Mouse (Mus musculus) CH12.LX (cell line): ENCODE data around the gene Man2a1. TPM values are rescaled to one million over a fixed set of nuclear protein-coding genes. Genes with fewer than 3 reads are reported as not detected.

Experiments
- DNase-seq: peaks from one replicate; pipeline ENCODE4 v3.0.0-alpha.2; 2013; ENCODE audit errors: extremely low read depth
- H3K27ac ChIP-seq: 2 replicates; pipeline ENCODE4 v1.5.1; 2012; ENCODE audit warnings: low read depth, mild to moderate bottlenecking, control low read depth, moderate library complexity; ENCODE audit not compliant: insufficient read depth
- H3K27me3 ChIP-seq: replicated peaks from 2 replicates; pipeline ENCODE3; 2012; ENCODE audit warnings: inconsistent platforms
- H3K36me3 ChIP-seq, 2 experiments: replicated peaks in 1 of 2; 2 replicates each; pipeline versions ENCODE3 to v1.6.1; 2012; ENCODE audit warnings: inconsistent platforms in 1 of 2, low read length in 1 of 2, mild to moderate bottlenecking in 1 of 2, mixed read lengths in 1 of 2, moderate library complexity in 1 of 2; ENCODE audit not compliant: control insufficient read depth in 1 of 2, insufficient read depth in 1 of 2
- H3K4me1 ChIP-seq, 2 experiments: 2 replicates each; pipeline ENCODE4 v1.6.1; 2012; ENCODE audit warnings: inconsistent platforms in 1 of 2, moderate library complexity in 1 of 2; ENCODE audit not compliant: insufficient read depth in 2 of 2, control insufficient read depth in 1 of 2
- H3K4me2 ChIP-seq: 2 replicates; pipeline ENCODE4 v1.6.1; 2012; ENCODE audit warnings: low read depth, mild to moderate bottlenecking, control low read depth; ENCODE audit not compliant: poor library complexity, insufficient read depth, severe bottlenecking
- H3K4me3 ChIP-seq, 3 experiments: fragments of 150-350 bp in 1 of 3; sonication (generic) in 1 of 3; replicated peaks in 1 of 3; 2 replicates each; pipeline versions ENCODE3 to v1.5.1; 2011 to 2012; ENCODE audit warnings: low read depth in 2 of 3, low read length in 2 of 3, mild to moderate bottlenecking in 2 of 3, moderate library complexity in 2 of 3, control low read depth in 1 of 3, improper control_type of control experiment in 1 of 3, inconsistent platforms in 1 of 3, mixed read lengths in 1 of 3; ENCODE audit not compliant: poor library complexity in 1 of 3
- H3K79me2 ChIP-seq: replicated peaks from 2 replicates; pipeline ENCODE4 v1.6.1; 2012; ENCODE audit warnings: mild to moderate bottlenecking, moderate library complexity; ENCODE audit not compliant: control insufficient read depth, poor library complexity, insufficient read depth, severe bottlenecking; ENCODE audit errors: extremely low read depth
- H3K9ac ChIP-seq: 2 replicates; pipeline ENCODE4 v1.6.1; 2012; ENCODE audit warnings: low read depth, mild to moderate bottlenecking, control low read depth, moderate library complexity; ENCODE audit not compliant: insufficient read depth
- H3K9me3 ChIP-seq: replicated peaks from 2 replicates; pipeline ENCODE3; 2012; ENCODE audit warnings: low read length, inconsistent platforms, mixed read lengths
- CHD1 ChIP-seq: IDR thresholded peaks from 2 replicates; pipeline ENCODE4 v1.6.1; 2012; ENCODE audit warnings: low read depth, low read length, improper control_type of control experiment, inconsistent platforms
- CHD2 ChIP-seq: IDR thresholded peaks from 2 replicates; pipeline ENCODE4 v1.6.1; 2011; ENCODE audit warnings: low read length, improper control_type of control experiment
- CTCF ChIP-seq, 2 experiments: IDR thresholded peaks in 1 of 2; conservative IDR thresholded peaks in 1 of 2; 2 replicates each; pipeline ENCODE4 v1.5.1; 2011 to 2012; ENCODE audit warnings: low read depth in 2 of 2, low read length in 2 of 2, improper control_type of control experiment in 1 of 2, inconsistent platforms in 1 of 2, mild to moderate bottlenecking in 1 of 2, moderate library complexity in 1 of 2
- GABPA ChIP-seq: IDR thresholded peaks from 2 replicates; pipeline ENCODE4 v1.6.1; 2012; ENCODE audit warnings: low read depth, low read length, improper control_type of control experiment, inconsistent platforms; ENCODE audit not compliant: insufficient replicate concordance
- IRF4 ChIP-seq: IDR thresholded peaks from 2 replicates; pipeline ENCODE4 v1.6.1; 2014; ENCODE audit warnings: low read depth, mild to moderate bottlenecking, inconsistent platforms, low read length, improper control_type of control experiment
- JUND ChIP-seq: conservative IDR thresholded peaks from 2 replicates; pipeline ENCODE4 v1.6.1; 2011; ENCODE audit warnings: low read depth, low read length, improper control_type of control experiment
- MEF2A ChIP-seq: IDR thresholded peaks from 2 replicates; pipeline ENCODE4 v1.6.1; 2014; ENCODE audit warnings: low read depth, mild to moderate bottlenecking, inconsistent platforms, low read length, improper control_type of control experiment, borderline replicate concordance
- NELFE ChIP-seq: IDR thresholded peaks from 2 replicates; pipeline ENCODE4 v1.6.1; 2011; ENCODE audit warnings: low read depth, low read length, improper control_type of control experiment
- NRF1 ChIP-seq: IDR thresholded peaks from 2 replicates; pipeline ENCODE4 v1.6.1; 2014; ENCODE audit warnings: low read depth, mild to moderate bottlenecking, inconsistent platforms, low read length, improper control_type of control experiment, moderate library complexity
- RAD21 ChIP-seq: IDR thresholded peaks from 2 replicates; pipeline ENCODE4 v1.6.1; 2011; ENCODE audit warnings: low read depth, mild to moderate bottlenecking, low read length, improper control_type of control experiment, moderate library complexity
- SMC3 ChIP-seq: IDR thresholded peaks from 2 replicates; pipeline ENCODE4 v1.6.1; 2011; ENCODE audit warnings: low read depth, low read length, improper control_type of control experiment
- TBP ChIP-seq: conservative IDR thresholded peaks from 2 replicates; pipeline ENCODE4 v1.6.1; 2011; ENCODE audit warnings: low read depth, low read length, improper control_type of control experiment
- TCF12 ChIP-seq: IDR thresholded peaks from 2 replicates; pipeline ENCODE4 v1.6.1; 2014; ENCODE audit warnings: low read depth, mild to moderate bottlenecking, inconsistent platforms, low read length, improper control_type of control experiment
- UBTF ChIP-seq: IDR thresholded peaks from 2 replicates; pipeline ENCODE4 v1.6.1; 2012; ENCODE audit warnings: low read depth, mild to moderate bottlenecking, inconsistent platforms, low read length, improper control_type of control experiment, moderate library complexity
- USF2 ChIP-seq: conservative IDR thresholded peaks from 2 replicates; pipeline ENCODE4 v1.6.1; 2011; ENCODE audit warnings: low read depth, low read length, improper control_type of control experiment
- ZKSCAN1 ChIP-seq: IDR thresholded peaks from 2 replicates; pipeline ENCODE4 v1.6.1; 2012; ENCODE audit warnings: low read depth, inconsistent platforms, low read length, improper control_type of control experiment, borderline replicate concordance
- dilution Hi-C: fragments of 300-500 bp; cut with MboI; formaldehyde crosslinking; loops from 2 replicates; pipeline ENCODE4 v1.14.3; 2020; ENCODE audit warnings: low sequenced_read_pairs; ENCODE audit not compliant: extremely low pct_unique_long_range_greater_than_20kb, extremely low pct_ligation_motif_present
- in situ Hi-C: fragments of 300-500 bp; cut with MboI; formaldehyde crosslinking; loops from 3 replicates; pipeline ENCODE4 v1.14.3; 2019; ENCODE audit warnings: low sequenced_read_pairs, low pct_ligation_motif_present, low pct_unique_long_range_greater_than_20kb, mixed read lengths
- polyA plus RNA-seq: library from polyadenylated mRNA; unstranded; fragments of >175 nt; gene quantifications from 2 replicates; pipeline ENCODE4 v1.2.1, GENCODE M21; 2012; ENCODE audit warnings: low read depth; ENCODE audit not compliant: insufficient read length
- total RNA-seq, 2 experiments: library from RNA; depleted of rRNA; stranded (reverse); fragments of 300-350 nt in 1 of 2; fragments of >200 nt in 1 of 2; gene quantifications; 2 replicates each; pipeline ENCODE4 v1.2.3; 2012 to 2014

Gene Man2a1
- total and polyA plus RNA-seq, 3 experiments, result 7.9 to 15.4 (median 11.9) TPM

DNA sequence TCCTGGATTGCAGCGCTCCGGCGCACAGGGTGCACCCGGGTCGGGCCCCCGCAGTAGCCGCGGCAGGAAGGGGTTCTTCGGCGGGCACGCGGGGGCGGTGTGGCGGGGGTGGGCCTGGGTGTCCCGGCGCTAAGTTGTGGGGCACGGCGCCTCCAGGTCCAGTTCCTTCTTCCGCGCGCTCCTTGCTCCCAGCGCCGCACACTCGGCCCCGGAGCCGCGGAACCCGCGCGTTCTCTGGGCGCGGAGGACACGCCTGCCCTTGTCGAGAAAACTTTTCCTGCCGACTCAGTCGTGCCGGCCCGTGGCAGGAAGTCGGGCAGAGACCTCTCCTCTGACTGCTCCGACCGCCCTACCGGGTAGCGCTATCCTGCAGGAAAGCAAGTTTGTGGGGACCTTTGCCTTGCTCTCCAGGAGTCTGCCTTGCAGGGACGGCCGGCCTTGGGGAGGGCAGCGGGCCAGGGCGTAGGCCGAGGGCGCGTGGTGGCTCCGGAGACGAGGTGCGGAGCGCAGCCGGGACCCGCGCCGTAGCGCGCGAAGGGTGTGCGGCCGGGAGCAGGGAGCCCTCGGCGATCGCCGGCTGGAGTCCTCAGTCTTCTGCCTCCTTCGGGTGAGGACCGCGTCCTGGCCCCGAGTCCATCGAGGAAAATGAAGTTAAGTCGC lies 685 bp downstream of the Man2a1 start:
- H3K4me3 ChIP-seq, result peak overlapping the region; percentile 72 to 83 (median 83)
- peak overlapping the region; percentile 8; the same call in 1 of the 2 replicates for H3K27ac ChIP-seq
- H3K36me3 ChIP-seq, result no peaks in the 10 kb centered on the region
- DNase-seq, result no peak
- dilution Hi-C loops, result no loop called here
- H3K79me2 ChIP-seq, result peaks cover 4% of the 10 kb centered on the region
- H3K9me3 ChIP-seq, result no peaks in the 10 kb centered on the region
- peak overlapping the region; percentile 66 for H3K9ac ChIP-seq
- peaks cover 3 to 37% of the 10 kb centered on the region in 2 experiments; a peak in 2 of 4 replicates for H3K4me1 ChIP-seq
- TF ChIP-seq TCF12 (peak; percentile 35; the same call in 1 of the 2 replicates), UBTF (peak; percentile 20; the same call in 1 of the 2 replicates), TBP (no peak)
- TF ChIP-seq, all 38 proteins: peak for 2
- Histone ChIP-seq H3K4me2 (peak overlapping the region; percentile 64), H3K27me3 (no peaks in the 10 kb centered on the region)
- in situ Hi-C loops, result loop anchor here (25.0 kb wide), 1 partner anchor 261 kb away; no protein-coding TSS in a partner anchor

DNA sequence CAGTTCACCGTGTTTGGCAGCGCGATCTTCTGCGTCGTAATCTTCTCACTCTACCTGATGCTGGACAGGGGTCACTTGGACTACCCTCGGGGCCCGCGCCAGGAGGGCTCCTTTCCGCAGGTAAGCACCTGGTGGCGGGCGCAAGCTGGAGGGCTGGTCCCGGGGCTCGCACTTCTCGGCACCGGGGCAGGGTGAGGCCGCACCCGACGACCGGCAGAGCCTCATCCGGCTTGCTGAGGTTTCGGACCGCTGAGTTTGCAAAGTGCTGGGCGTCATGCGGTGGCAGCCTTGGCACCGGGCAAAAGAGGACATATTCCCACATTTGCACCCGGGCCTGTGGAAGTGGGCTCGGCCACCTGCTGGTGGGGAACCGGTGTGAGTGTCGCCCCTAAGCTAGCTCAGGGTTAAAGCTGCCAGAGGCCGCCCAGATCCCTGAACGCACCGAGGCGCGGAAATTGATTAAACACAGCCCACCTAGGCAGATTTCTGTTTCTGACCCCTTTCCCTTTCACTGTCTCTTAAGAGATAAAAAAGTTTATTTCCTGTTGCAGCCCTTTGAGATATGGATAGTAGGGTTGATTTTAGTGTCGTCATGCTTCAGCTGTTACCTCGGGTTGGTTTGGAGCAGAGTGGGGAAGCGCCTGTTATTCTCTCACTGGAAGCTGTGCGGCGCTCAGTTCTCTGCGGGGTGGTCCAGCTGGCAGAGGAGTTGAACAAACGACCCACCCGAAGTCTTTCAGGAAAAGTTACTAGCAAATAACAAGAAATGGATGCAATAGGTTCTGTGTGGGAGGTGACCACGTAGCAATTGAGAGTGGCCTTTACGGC lies 1.4 kb downstream of the Man2a1 start:
- DNase-seq, result peak; percentile 57
- in situ Hi-C loops, result loop anchor here (25.0 kb wide), 1 partner anchor 260 kb away; no protein-coding TSS in a partner anchor
- dilution Hi-C loops, result no loop called here

More for the DNA sequence above, 1.4 kb downstream of the Man2a1 start:
- Histone ChIP-seq H3K4me1 (peaks cover 3 to 41% of the 10 kb centered on the region in 2 experiments; a peak in 2 of 4 replicates), H3K36me3 (peaks cover 0 to 2% of the 10 kb centered on the region in 2 experiments), H3K9me3 (no peaks in the 10 kb centered on the region), H3K79me2 (peaks cover 4% of the 10 kb centered on the region), H3K4me3 (peak overlapping the region; percentile 72 to 83 (median 83)), H3K9ac (peak overlapping the region; percentile 66), H3K4me2 (peak overlapping the region; percentile 64), H3K27ac (peak overlapping the region; percentile 8; the same call in 1 of the 2 replicates), H3K27me3 (no peaks in the 10 kb centered on the region)
- TF ChIP-seq UBTF, result peak; percentile 33; the same call in 1 of the 2 replicates
- no peak for TF ChIP-seq JUND
- TF ChIP-seq RAD21, result peak; percentile 43
- no peak for TF ChIP-seq NELFE
- TF ChIP-seq GABPA, result no peak
- no peak for TF ChIP-seq TCF12
- TF ChIP-seq CTCF (conservative IDR thresholded peaks at IDR 0.05 in 1 of 2, IDR thresholded peaks at IDR 0.05 in 1 of 2; ENCODE audit: low read depth in 2 of 2, low read length in 2 of 2), result peak in 1 of 2 experiments; percentile 55; a peak in 2 of 4 replicates
- TF ChIP-seq IRF4, result no peak
- TF ChIP-seq USF2, result no peak
- peak; percentile 25; the same call in 1 of the 2 replicates for TF ChIP-seq MEF2A
- TF ChIP-seq NRF1, result no peak
- no peak for TF ChIP-seq CHD2
- TF ChIP-seq SMC3, result no peak; the same call in 1 of the 2 replicates
- TF ChIP-seq CHD1, result no peak
- TF ChIP-seq ZKSCAN1, result no peak
